Mouse (Mus musculus) lung, postnatal 36 days (tissue): ENCODE measurements around the gene 6430548M08Rik.

Source experiments
- DNase-seq: peaks from one replicate; pipeline ENCODE4 v3.0.0; 2022; ENCODE audit warnings: mixed read lengths

Gene 6430548M08Rik

GRCm38 (mm10) chr8:120110966-120111365 is 3.0 kb upstream of the 6430548M08Rik start:
- no peak for DNase-seq

DNA sequence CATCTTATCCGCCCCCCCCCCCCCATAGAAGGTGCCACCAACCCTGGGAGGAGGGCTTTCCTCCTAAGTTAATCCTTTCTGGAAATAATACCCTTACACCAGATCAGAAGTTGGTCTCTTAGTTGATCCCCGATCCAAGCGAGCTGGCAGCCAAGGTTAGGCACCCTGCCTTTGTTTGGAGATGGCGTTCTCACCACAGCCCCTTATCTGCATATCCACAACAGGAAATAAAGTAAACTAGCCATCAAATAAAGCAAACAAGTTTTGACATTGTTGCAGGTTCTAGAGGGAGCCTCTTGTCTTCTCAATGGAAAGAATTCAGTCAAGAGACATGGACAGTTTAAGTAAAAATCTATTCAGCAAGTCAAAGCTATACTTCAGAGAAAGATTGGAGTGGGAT is 2.6 kb upstream of the 6430548M08Rik start:
- peak; percentile 46 for DNase-seq

GRCm38 (mm10) chr8:120112535-120112934 is 1.4 kb upstream of the 6430548M08Rik start:
- DNase-seq = peak; percentile 53

GRCm38 (mm10) chr8:120113306-120113705 is 646 bp upstream of the 6430548M08Rik start:
- peak; percentile 89 for DNase-seq

DNA sequence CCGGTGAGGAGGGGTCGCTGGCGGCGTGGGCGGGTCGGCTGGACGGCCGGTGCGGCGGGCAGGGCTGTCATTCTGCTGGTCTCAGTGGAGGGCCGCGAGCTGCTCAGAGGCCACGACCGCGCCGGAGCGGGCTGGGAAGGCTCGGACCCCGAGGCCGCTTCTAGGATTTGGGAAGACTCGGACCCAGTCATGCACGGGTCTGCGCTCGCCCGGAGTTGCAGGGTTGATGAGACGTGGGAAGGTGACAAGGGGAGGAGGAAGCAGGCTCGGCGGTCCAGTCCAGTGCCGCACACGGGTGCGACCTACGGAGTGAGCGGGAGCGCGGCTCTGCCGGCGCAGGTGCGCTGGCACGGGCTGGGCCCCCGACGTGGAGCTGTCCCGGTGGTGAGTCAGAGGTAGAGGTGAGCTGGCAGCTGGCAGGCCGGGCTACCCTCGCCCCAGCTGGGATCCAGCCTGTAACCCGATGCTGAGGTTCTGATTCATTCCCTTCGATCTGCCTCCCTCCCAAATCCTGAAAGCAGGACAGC is 426 bp downstream of the 6430548M08Rik start:
- DNase-seq = no peak

GRCm38 (mm10) chr8:120116600-120116999 is 2.6 kb downstream of the 6430548M08Rik start:
- DNase-seq = no peak

DNA sequence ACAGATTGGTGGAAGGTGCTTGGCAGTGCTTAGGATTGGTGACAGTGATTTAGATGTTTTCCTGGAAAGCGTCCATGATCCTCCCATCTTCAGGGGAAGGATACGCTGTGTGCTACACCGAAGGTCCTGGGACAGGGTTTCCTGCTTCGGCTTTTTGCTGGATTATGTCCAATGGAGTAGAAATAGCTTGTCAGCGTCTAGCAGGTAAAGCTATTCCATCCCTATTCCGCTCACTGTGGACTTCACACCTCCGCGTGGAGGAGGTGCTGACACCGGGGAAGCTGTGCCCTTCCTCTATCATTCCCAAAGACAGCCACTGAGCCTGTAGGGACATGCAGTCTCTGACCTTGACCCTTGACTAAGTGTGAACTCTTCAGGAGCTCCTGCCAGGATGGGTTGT is 4.2 kb downstream of the 6430548M08Rik start:
- DNase-seq = peak; percentile 71

DNA sequence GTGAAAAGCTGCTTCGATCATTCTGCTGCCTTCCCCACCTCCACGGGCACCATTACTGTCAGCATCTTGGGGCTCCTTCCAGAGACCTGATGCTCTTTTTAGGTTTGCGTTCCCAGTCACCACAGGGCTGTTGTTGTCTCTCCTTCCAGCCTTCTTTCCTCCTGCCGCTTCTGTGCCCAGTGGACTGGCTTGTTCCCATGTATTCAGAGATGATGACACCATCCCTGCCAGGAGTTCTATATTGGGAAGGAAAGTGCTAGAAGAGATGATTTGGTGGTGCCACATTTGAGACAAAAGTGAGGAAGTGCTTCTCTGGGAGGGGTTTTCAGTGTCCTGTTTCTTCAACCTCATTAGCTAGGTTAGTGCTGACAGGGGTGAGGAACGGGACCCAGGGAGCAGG is 4.9 kb downstream of the 6430548M08Rik start:
- DNase-seq = no peak

DNA sequence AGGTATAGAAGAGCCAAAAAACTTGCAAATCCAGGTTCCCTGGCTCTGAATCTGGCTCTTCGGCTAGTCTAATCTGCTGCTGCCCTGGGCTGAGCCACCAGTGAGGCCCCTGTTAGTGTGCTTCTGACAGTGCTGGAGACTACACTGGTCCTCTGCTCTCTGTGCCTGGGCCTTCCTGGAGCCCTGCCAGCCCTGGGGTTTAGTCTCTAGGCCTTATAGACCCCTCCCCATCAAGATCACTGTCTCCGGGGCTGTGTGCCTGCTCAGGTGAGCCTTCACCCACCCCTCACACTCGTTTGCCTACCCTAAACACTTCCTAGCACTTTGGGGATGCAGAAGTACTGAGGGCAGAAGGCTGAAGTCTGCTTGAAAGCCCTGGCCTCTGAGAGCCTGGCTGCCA is 5.5 kb downstream of the 6430548M08Rik start:
- no peak for DNase-seq

GRCm38 (mm10) chr8:120119931-120120330 is 6.0 kb downstream of the 6430548M08Rik start:
- no peak for DNase-seq

DNA sequence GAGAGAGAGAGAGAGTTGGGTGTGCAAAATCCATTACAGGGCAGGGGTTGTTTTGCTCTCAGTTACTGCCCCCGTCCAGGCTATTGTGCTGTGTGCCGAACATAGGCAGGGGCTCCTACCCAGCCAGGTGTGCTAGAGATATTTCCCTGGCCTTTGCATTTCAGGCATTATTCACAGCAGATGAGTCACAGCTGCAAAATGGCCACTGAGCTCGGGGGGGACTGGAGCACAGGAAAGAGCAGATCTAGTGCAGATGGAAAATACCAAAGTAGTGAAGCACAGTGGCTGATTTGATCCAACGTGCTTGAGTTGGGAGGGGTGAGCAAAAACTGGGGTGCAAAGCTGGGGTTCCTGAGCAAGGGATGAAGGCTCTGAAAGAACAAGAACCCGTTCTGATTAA is 7.0 kb downstream of the 6430548M08Rik start:
- DNase-seq = no peak

DNA sequence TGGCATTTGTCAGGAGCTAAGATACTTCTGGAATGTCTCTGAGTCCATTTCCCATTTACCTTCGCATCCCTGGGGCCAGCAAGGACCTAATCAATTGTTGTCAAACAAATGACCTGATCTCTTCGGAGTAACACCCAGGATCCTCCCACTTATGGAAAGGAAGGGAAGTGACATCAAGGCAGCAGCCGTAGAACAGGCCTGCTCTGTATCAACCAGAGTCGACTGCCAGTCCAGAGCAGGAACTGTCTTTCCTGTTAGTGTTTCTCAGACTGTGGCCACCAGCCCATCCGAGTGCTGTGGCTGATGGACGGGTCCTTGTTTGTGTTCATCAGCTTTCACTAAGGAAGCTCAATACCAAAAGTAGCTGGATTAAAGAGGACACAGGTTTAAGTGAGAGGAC is 10.3 kb downstream of the 6430548M08Rik start:
- peak; percentile 74 for DNase-seq

DNA sequence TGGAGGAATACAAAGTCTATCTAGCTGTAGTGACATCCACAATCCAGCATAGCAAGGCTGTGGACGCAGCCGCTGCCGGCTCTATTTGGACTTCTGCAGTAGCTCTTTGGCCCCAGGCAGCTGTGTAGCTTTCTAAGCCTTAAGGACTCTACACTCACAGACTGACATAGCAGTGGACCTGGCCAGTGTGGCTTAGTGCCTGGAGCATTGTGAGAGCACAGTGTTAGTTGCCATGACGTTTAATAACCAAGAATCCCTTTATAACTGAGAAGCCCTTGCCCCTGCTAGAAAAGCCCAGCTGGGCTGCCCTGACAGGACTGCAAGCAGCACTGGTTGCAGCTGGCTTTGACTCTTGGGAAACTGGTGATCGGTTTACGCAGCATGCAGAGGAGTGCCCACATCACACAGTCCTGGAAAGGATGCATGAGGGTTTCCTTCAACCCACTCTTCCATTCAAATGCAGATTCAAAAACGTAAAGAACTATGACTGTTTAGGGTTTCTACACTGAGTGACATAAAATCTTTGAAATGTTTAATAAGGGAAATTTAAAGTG is 11.0 kb downstream of the 6430548M08Rik start:
- DNase-seq = no peak

- peak; percentile 71 for DNase-seq
Measured at GRCm38 (mm10) chr8:120126357-120127161, 12.6 kb downstream of the 6430548M08Rik start.

DNA sequence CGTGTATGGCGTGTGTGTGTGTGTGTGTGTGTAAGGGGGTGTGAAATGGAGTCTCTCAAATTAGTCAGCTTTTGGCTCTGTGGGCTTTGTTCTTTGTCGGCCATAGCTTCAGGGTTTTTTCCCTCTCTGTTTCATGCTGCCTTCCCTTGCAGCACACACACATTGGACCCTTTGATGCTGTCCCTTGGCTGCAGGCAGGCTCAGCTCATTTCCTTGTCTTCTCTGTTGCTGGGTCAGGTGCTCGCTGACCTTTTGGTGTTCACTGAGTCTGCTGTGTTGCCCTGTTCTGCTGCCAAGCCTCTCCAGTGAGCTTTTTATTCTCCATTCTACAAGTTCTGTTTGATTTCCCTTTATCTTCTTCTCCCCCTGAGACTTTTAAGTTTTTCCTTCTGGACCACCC is 15.6 kb downstream of the 6430548M08Rik start:
- no peak for DNase-seq

GRCm38 (mm10) chr8:120131158-120131557 is 17.2 kb downstream of the 6430548M08Rik start:
- DNase-seq = no peak

- no peak for DNase-seq
Measured at GRCm38 (mm10) chr8:120133169-120133568, 19.2 kb downstream of the 6430548M08Rik start.

- DNase-seq = no peak
Measured at GRCm38 (mm10) chr8:120135687-120136086, 21.7 kb downstream of the 6430548M08Rik start.

DNA sequence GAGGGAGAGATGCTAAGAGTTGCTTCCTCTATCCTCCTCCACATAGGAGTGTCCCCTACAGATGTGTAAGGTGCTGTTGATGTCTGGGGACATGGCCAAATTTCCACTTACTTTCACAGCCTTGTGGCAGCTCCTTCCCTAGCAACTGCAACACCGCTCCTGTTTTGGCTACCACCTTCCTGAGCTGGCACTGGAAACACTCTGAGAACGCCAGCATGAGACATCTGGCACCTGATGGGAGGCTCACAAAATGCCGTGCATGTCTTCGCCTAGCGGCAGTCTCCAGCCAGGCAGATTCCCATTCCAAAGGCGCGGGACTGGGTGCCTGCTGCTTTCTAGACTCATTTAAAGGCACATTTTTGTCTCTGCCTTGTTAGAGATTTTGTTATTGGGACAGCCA is 22.7 kb downstream of the 6430548M08Rik start:
- no peak for DNase-seq

DNA sequence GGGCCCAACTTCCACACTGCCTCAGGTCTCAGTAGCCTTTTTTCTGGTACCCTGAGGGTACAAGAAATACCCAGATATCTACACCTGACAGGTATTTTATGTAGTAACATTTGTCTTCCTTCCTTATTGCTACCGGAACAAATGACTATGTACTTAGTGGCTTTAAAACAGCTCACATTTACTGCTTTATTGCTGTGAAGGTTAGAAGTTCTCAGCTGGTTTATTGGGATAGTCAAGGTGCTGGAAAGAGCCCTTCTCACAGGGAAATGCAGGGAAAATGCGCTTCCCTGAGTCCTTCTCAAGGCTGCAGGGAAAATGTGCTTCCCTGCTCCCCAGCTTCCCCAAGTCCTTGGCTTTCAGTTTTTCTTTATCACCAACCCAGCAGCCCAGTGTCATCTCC is 25.0 kb downstream of the 6430548M08Rik start:
- DNase-seq = no peak

DNA sequence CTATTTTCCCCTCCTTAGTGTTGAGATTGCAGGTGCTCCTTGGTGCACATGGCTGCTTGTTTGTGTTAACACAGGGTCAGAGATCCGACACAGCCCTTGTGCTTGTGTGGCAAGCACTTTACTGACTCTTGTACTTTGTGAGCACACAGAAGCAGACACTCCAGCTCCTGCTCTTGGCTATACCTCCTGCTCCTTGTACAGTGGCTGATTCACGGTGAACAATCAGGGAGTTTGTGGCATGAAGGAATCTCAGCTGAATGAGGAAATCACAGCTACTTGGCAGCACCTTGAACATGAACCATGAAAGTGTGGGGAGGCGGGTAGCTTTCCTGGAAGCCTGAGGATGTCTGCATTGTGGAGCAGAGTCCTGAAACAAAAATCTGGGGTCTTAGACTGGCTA is 26.8 kb downstream of the 6430548M08Rik start:
- peak; percentile 67 for DNase-seq

DNA sequence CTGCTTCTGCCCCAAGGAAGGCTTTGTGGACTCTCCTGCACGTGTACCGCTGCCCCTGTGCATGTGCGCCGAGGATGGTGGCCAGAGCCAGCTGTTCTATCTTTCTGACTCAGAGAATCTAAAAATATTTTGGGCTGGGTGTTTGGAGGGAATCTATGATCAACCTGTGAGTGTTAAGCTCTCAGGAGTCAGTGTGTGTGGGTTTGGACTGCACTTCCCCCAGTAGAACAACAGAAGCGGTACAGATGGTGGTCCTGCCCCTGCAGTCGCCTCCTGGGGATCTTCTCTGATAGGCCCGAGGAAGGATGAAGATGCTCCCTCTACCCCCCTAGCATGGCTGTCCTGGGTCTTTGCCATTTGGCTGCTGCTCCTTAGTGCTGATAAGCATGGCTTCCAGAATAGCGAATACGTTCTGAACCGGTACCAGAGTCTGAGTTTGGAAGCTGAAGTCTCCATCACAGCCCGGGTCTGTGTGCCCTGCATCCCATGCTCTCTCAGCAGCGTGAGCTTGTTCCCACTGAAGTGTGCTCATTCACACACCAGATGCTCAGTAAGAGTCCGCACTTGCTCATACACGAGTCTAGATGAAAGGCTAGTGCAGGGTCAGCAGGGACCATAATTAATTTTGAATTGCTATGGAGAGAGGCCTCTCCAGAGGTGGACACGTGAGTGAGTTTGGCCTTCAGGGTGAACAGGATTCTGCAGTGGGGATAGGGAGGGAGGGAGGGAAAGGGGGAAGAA is 30.1 kb downstream of the 6430548M08Rik start:
- DNase-seq = no peak

DNA sequence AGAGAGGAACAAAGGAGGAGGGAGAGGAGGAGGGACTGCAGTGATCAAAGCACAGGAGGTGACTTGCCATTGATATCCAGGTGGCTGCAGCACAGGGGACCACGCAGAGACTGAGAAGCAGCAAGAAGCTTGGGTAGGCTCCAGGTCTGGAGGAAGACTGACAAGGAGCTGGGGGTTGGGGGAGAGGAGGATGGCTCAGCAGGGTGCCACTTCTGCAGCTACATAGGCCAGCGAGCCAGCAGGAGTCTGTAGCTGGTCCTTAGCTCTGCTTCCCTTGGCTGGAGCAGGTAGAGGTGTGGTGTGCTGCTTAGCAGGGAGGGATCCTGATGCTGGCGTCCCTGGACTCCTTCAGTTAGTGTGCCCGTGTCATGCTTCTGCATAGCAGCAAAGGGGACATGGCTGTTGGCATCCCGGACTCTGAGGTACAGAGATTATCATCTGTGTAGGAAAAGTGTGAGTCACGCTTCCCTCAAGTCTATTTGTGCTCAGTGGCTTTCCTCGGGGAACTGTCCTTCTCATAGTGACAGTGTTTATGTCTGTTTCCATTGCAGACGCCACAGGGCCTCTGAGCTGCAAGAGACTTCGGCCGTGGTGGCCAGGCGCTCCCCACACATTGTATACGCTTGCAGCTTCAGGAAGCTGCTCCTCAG is 30.8 kb downstream of the 6430548M08Rik start:
- DNase-seq = peak; percentile 88
